Mouse (Mus musculus): Measurements from ENCODE around the gene Mgat5. TPM values are rescaled to one million over a fixed set of nuclear protein-coding genes. Genes with fewer than 3 reads are reported as not detected.
A peak's percentile ranks its signal among the peaks of the same experiment; 100 is the strongest.

Gene Mgat5
- polyA plus RNA-seq, 1 experiment from 2014 or later = 12.6 TPM

- Histone ChIP-seq H3K4me2 (replicated peaks) (no peak overlapping the region), H3K27ac (replicated peaks) (no peak overlapping the region), H3K9ac (replicated peaks) (no peak overlapping the region), H3K4me1 (no peaks in the 10 kb centered on the region), H3K4me3 (no peak overlapping the region), H3K36me3 (peaks cover 5% of the 10 kb centered on the region; the same call in 1 of the 2 replicates), H3K9me3 (no peaks in the 10 kb centered on the region), H3K27me3 (no peaks in the 10 kb centered on the region)
- WGBS = 74% methylated on average over 6 of the region's 6 CpGs
- ATAC-seq (replicated peaks) = no peak
Measured at GRCm38 (mm10) chr1:127464041-127464440, 259.2 kb downstream of the Mgat5 start.

- Histone ChIP-seq H3K36me3 (peaks cover 5% of the 10 kb centered on the region; the same call in 1 of the 2 replicates), H3K4me1 (no peaks in the 10 kb centered on the region), H3K9ac (replicated peaks) (no peak overlapping the region), H3K4me2 (replicated peaks) (no peak overlapping the region), H3K4me3 (no peak overlapping the region), H3K9me3 (no peaks in the 10 kb centered on the region), H3K27me3 (no peaks in the 10 kb centered on the region), H3K27ac (replicated peaks) (0 out of 2 replicates have a peak overlapping the region, but pooled peaks have one; percentile 8)
- 58% methylated on average over 6 of the region's 6 CpGs for WGBS
- ATAC-seq (replicated peaks) = no peak
Measured at GRCm38 (mm10) chr1:127465292-127465691, 260.5 kb downstream of the Mgat5 start.

- H3K4me1 ChIP-seq = no peaks in the 10 kb centered on the region
- no peak overlapping the region for H3K27ac ChIP-seq (replicated peaks)
- H3K4me2 ChIP-seq (replicated peaks) = no peak overlapping the region
- H3K9ac ChIP-seq (replicated peaks) = no peak overlapping the region
- no peak for ATAC-seq (replicated peaks)
- H3K36me3 ChIP-seq = peaks cover 8% of the 10 kb centered on the region; the same call in 1 of the 2 replicates
- no peak overlapping the region for H3K4me3 ChIP-seq
- 96% methylated on average over 5 of the region's 5 CpGs for WGBS
- H3K9me3 ChIP-seq = no peaks in the 10 kb centered on the region
- H3K27me3 ChIP-seq = no peaks in the 10 kb centered on the region
Measured at GRCm38 (mm10) chr1:127467238-127467637, 262.4 kb downstream of the Mgat5 start.

- no peak overlapping the region for H3K9ac ChIP-seq (replicated peaks)
- 90% methylated on average over 4 of the region's 4 CpGs for WGBS
- H3K27me3 ChIP-seq = no peaks in the 10 kb centered on the region
- no peaks in the 10 kb centered on the region for H3K4me1 ChIP-seq
- H3K9me3 ChIP-seq = no peaks in the 10 kb centered on the region
- ATAC-seq (replicated peaks) = no peak
- peaks cover 6% of the 10 kb centered on the region; the same call in 1 of the 2 replicates for H3K36me3 ChIP-seq
- H3K4me2 ChIP-seq (replicated peaks) = no peak overlapping the region
- no peak overlapping the region for H3K27ac ChIP-seq (replicated peaks)
- H3K4me3 ChIP-seq = no peak overlapping the region
Measured at GRCm38 (mm10) chr1:127470175-127470574, 265.4 kb downstream of the Mgat5 start.

- peaks cover 4% of the 10 kb centered on the region; the same call in 1 of the 2 replicates for H3K4me1 ChIP-seq
- H3K4me3 ChIP-seq = no peak overlapping the region
- 75% methylated on average over 5 of the region's 5 CpGs for WGBS
- H3K27me3 ChIP-seq = no peaks in the 10 kb centered on the region
- H3K36me3 ChIP-seq = peaks cover 6% of the 10 kb centered on the region; the same call in 1 of the 2 replicates
- no peaks in the 10 kb centered on the region for H3K9me3 ChIP-seq
- H3K4me2 ChIP-seq (replicated peaks) = no peak overlapping the region
- peak; percentile 30; the same call in 1 of the 2 replicates for ATAC-seq (replicated peaks)
- no peak overlapping the region for H3K9ac ChIP-seq (replicated peaks)
- H3K27ac ChIP-seq (replicated peaks) = no peak overlapping the region; the same call in 1 of the 2 replicates
Measured at GRCm38 (mm10) chr1:127475756-127476155, 270.9 kb downstream of the Mgat5 start.

- Histone ChIP-seq H3K27me3 (no peaks in the 10 kb centered on the region), H3K4me2 (replicated peaks) (no peak overlapping the region), H3K4me3 (no peak overlapping the region), H3K36me3 (no peaks in the 10 kb centered on the region; the same call in 1 of the 2 replicates), H3K4me1 (peaks cover 5% of the 10 kb centered on the region; the same call in 1 of the 2 replicates), H3K9me3 (no peaks in the 10 kb centered on the region), H3K9ac (replicated peaks) (no peak overlapping the region), H3K27ac (replicated peaks) (no peak overlapping the region)
- WGBS = 32% methylated on average over 10 of the region's 10 CpGs
- ATAC-seq (replicated peaks) = peak; percentile 34; the same call in 1 of the 2 replicates
Measured at GRCm38 (mm10) chr1:127482911-127483310, 278.1 kb downstream of the Mgat5 start.

GRCm38 (mm10) chr1:127484188-127484587 lies 279.4 kb downstream of the Mgat5 start:
- WGBS = 94% methylated on average over 8 of the region's 8 CpGs
- Histone ChIP-seq H3K27ac (replicated peaks) (no peak overlapping the region), H3K9me3 (no peaks in the 10 kb centered on the region), H3K4me2 (replicated peaks) (no peak overlapping the region), H3K36me3 (no peaks in the 10 kb centered on the region; the same call in 1 of the 2 replicates), H3K4me3 (no peak overlapping the region), H3K27me3 (no peaks in the 10 kb centered on the region), H3K4me1 (peaks cover 5% of the 10 kb centered on the region; the same call in 1 of the 2 replicates), H3K9ac (replicated peaks) (no peak overlapping the region)
- no peak for ATAC-seq (replicated peaks)

GRCm38 (mm10) chr1:127484826-127485225 lies 280.0 kb downstream of the Mgat5 start:
- H3K4me3 ChIP-seq = no peak overlapping the region
- H3K36me3 ChIP-seq = no peaks in the 10 kb centered on the region; the same call in 1 of the 2 replicates
- no peak for ATAC-seq (replicated peaks)
- H3K4me2 ChIP-seq (replicated peaks) = no peak overlapping the region
- H3K9ac ChIP-seq (replicated peaks) = no peak overlapping the region
- no peaks in the 10 kb centered on the region for H3K9me3 ChIP-seq
- WGBS = 46% methylated on average over 7 of the region's 7 CpGs
- no peaks in the 10 kb centered on the region for H3K27me3 ChIP-seq
- H3K27ac ChIP-seq (replicated peaks) = no peak overlapping the region
- peaks cover 5% of the 10 kb centered on the region; the same call in 1 of the 2 replicates for H3K4me1 ChIP-seq

- no peaks in the 10 kb centered on the region; the same call in 1 of the 2 replicates for H3K36me3 ChIP-seq
- H3K4me2 ChIP-seq (replicated peaks) = no peak overlapping the region
- H3K27ac ChIP-seq (replicated peaks) = no peak overlapping the region
- H3K4me1 ChIP-seq = peaks cover 5% of the 10 kb centered on the region; the same call in 1 of the 2 replicates
- no peak overlapping the region for H3K9ac ChIP-seq (replicated peaks)
- no peaks in the 10 kb centered on the region for H3K9me3 ChIP-seq
- H3K4me3 ChIP-seq = no peak overlapping the region
- H3K27me3 ChIP-seq = no peaks in the 10 kb centered on the region
- no peak for ATAC-seq (replicated peaks)
- WGBS = 84% methylated on average over 4 of the region's 4 CpGs
Measured at GRCm38 (mm10) chr1:127487161-127487560, 282.3 kb downstream of the Mgat5 start.

- Histone ChIP-seq H3K36me3 (no peaks in the 10 kb centered on the region), H3K4me2 (replicated peaks) (peak overlapping the region; percentile 31)
Measured at GRCm38 (mm10) chr1:127496737-127497543, 292.1 kb downstream of the Mgat5 start.

GRCm38 (mm10) chr1:127498746-127499145 lies 293.9 kb downstream of the Mgat5 start:
- no peaks in the 10 kb centered on the region for H3K9me3 ChIP-seq
- no peaks in the 10 kb centered on the region for H3K27me3 ChIP-seq
- no peak overlapping the region for H3K4me2 ChIP-seq (replicated peaks)
- WGBS = 66% methylated on average over 9 of the region's 9 CpGs
- 0 out of 2 replicates have a peak, but pooled peaks cover 2% of the 10 kb centered on the region for H3K4me1 ChIP-seq
- no peaks in the 10 kb centered on the region for H3K36me3 ChIP-seq
- ATAC-seq (replicated peaks) = no peak
- H3K4me3 ChIP-seq = no peak overlapping the region
- H3K9ac ChIP-seq (replicated peaks) = no peak overlapping the region
- no peak overlapping the region for H3K27ac ChIP-seq (replicated peaks)

More at GRCm38 (mm10) chr1:127496737-127497543, 292.1 kb downstream of the Mgat5 start:
- no peaks in the 10 kb centered on the region for H3K9me3 ChIP-seq
- H3K9ac ChIP-seq (replicated peaks) = no peak overlapping the region
- 0 out of 2 replicates have a peak, but pooled peaks cover 2% of the 10 kb centered on the region for H3K4me1 ChIP-seq
- no peak overlapping the region for H3K4me3 ChIP-seq
- ATAC-seq (replicated peaks) = peak; percentile 53
- H3K27ac ChIP-seq (replicated peaks) = no peak overlapping the region
- H3K27me3 ChIP-seq = no peaks in the 10 kb centered on the region
- 35% methylated on average over 9 of the region's 9 CpGs for WGBS

GRCm38 (mm10) chr1:127500219-127500618 lies 295.4 kb downstream of the Mgat5 start:
- Histone ChIP-seq H3K4me1 (0 out of 2 replicates have a peak, but pooled peaks cover 2% of the 10 kb centered on the region), H3K27ac (replicated peaks) (peak overlapping the region; percentile 32; the same call in 1 of the 2 replicates), H3K9me3 (no peaks in the 10 kb centered on the region), H3K4me2 (replicated peaks) (no peak overlapping the region), H3K27me3 (no peaks in the 10 kb centered on the region), H3K9ac (replicated peaks) (no peak overlapping the region), H3K4me3 (no peak overlapping the region), H3K36me3 (no peaks in the 10 kb centered on the region)
- WGBS = 9% methylated on average over 8 of the region's 8 CpGs
- peak; percentile 59 for ATAC-seq (replicated peaks)

Data from forebrain, embryonic 15.5 days (tissue).